ENCODE assay signal across 24 mouse cellular contexts in genomic region chr7:109096618-109097017, GRCm38 (mm10). TPM values are rescaled to one million over a fixed set of nuclear protein-coding genes. Genes with fewer than 3 reads are reported as not detected.
DNase-seq lines count a peak whose midpoint lies in the region; ATAC-seq and TF ChIP-seq lines count a peak whose summit lies in the region.
"Had no signal": no experiment of that assay in that cellular context is flagged by ENCODE, and none has a peak within 500 bp of the region (broad histone marks: within the 10 kb centered on the region; RNA-seq: fewer than 3 reads in every experiment).

No protein-coding gene starts in this region.

- peak; percentile 30 for DNase-seq in heart, adult 11 months
- DNase-seq in heart, adult 8-10 months (ENCODE audit: low spot score) = no peak
- no peak for DNase-seq in liver
- peak; percentile 2 for DNase-seq in lung, postnatal 0 days (ENCODE audit: low spot score)
- no peak for DNase-seq in lung, postnatal 25 days (ENCODE audit: low spot score)
- DNase-seq in hindbrain, embryonic 11.5 days (ENCODE audit: low spot score) = no peak
- DNase-seq: adrenal gland, adult 8-10 months; adrenal gland, postnatal 25 days; cerebellum, adult 11-12 months; cerebellum, adult 8-10 months; cerebellum, postnatal 10 days; cerebellum, postnatal 36 days; embryo, embryonic 11 days; forebrain, postnatal 0 days; gastrocnemius, adult 2 months; gastrocnemius, postnatal 14 days; heart, adult 18-20 months had no signal

- no peak overlapping the region for H3K4me2 ChIP-seq in liver, embryonic 12.5 days
- no peak overlapping the region for H3K4me2 ChIP-seq in lung, postnatal 0 days (replicated peaks; ENCODE audit: low read depth, low read length)
- H3K4me2 ChIP-seq in hindbrain, embryonic 11.5 days (replicated peaks; ENCODE audit: low read depth, low read length) = no peak overlapping the region
- H3K4me2 ChIP-seq: hindbrain, embryonic 13.5 days had no signal

- H3K9ac ChIP-seq in liver, embryonic 12.5 days = no peak overlapping the region
- H3K9ac ChIP-seq in lung, postnatal 0 days (replicated peaks; ENCODE audit: low read depth) = no peak overlapping the region
- H3K9ac ChIP-seq in hindbrain, embryonic 11.5 days (ENCODE audit: low read depth, low read length) = no peak overlapping the region
- H3K9ac ChIP-seq: forebrain, postnatal 0 days; hindbrain, embryonic 13.5 days had no signal

- WGBS in liver, embryonic 12.5 days (ENCODE audit: insufficient replicate concordance) = 59% methylated on average over 4 of the region's 4 CpGs
- 73% methylated on average over 4 of the region's 4 CpGs for WGBS in lung, postnatal 0 days
- WGBS in hindbrain, embryonic 11.5 days = 79% methylated on average over 3 of the region's 4 CpGs

- 0 out of 2 replicates have a peak overlapping the region, but pooled peaks have one; percentile 10 for H3K27ac ChIP-seq in liver, embryonic 12.5 days
- H3K27ac ChIP-seq in lung, postnatal 0 days (ENCODE audit: low read length) = no peak overlapping the region
- H3K27ac ChIP-seq in hindbrain, embryonic 11.5 days (ENCODE audit: low read depth, low read length) = no peak overlapping the region
- H3K27ac ChIP-seq: gastrocnemius, adult 2 months; heart, embryonic 10.5 days; hindbrain, embryonic 13.5 days had no signal

- no peaks in the 10 kb centered on the region; the same call in 1 of the 2 replicates for H3K27me3 ChIP-seq in liver, embryonic 12.5 days (replicated peaks)
- no peaks in the 10 kb centered on the region for H3K27me3 ChIP-seq in lung, postnatal 0 days (replicated peaks; ENCODE audit: insufficient read depth, low read length)
- H3K27me3 ChIP-seq in hindbrain, embryonic 11.5 days (ENCODE audit: control insufficient read depth, insufficient read depth, low read length) = no peaks in the 10 kb centered on the region
- H3K27me3 ChIP-seq: hindbrain, embryonic 13.5 days had no signal

- no peaks in the 10 kb centered on the region for H3K4me1 ChIP-seq in liver, embryonic 12.5 days
- no peaks in the 10 kb centered on the region for H3K4me1 ChIP-seq in lung, postnatal 0 days (ENCODE audit: insufficient read depth, low read depth, low read length)
- H3K4me1 ChIP-seq in hindbrain, embryonic 11.5 days (replicated peaks; ENCODE audit: control insufficient read depth, insufficient read depth, low read length) = no peaks in the 10 kb centered on the region
- H3K4me1 ChIP-seq: hindbrain, embryonic 13.5 days had no signal

- no peak overlapping the region for H3K4me3 ChIP-seq in liver, embryonic 12.5 days
- H3K4me3 ChIP-seq in lung, postnatal 0 days (ENCODE audit: low read depth, low read length) = no peak overlapping the region
- no peak overlapping the region for H3K4me3 ChIP-seq in hindbrain, embryonic 11.5 days (ENCODE audit: low read depth, low read length)
- H3K4me3 ChIP-seq: gastrocnemius, adult 2 months; heart, embryonic 10.5 days; hindbrain, embryonic 13.5 days had no signal

- H3K36me3 ChIP-seq in liver, embryonic 12.5 days = no peaks in the 10 kb centered on the region
- H3K36me3 ChIP-seq in lung, postnatal 0 days (ENCODE audit: insufficient read depth, low read length) = no peaks in the 10 kb centered on the region
- no peaks in the 10 kb centered on the region for H3K36me3 ChIP-seq in hindbrain, embryonic 11.5 days (ENCODE audit: control insufficient read depth, insufficient read depth, low read length)
- H3K36me3 ChIP-seq: heart, embryonic 10.5 days; hindbrain, embryonic 13.5 days had no signal

- H3K9me3 ChIP-seq in liver, embryonic 12.5 days (replicated peaks) = no peaks in the 10 kb centered on the region
- H3K9me3 ChIP-seq in lung, postnatal 0 days (ENCODE audit: low read length) = no peaks in the 10 kb centered on the region
- no peaks in the 10 kb centered on the region for H3K9me3 ChIP-seq in hindbrain, embryonic 11.5 days (ENCODE audit: control insufficient read depth, low read length)
- H3K9me3 ChIP-seq: heart, embryonic 10.5 days; hindbrain, embryonic 13.5 days had no signal

- TF ChIP-seq EP300 in lung, postnatal 0 days (IDR thresholded peaks at IDR 0.05) = no peak

- ATAC-seq in liver, embryonic 12.5 days = peak; percentile 52
- no peak for ATAC-seq in lung, postnatal 0 days
- 0 out of 2 replicates have a peak, but pooled peaks have one; percentile 28 for ATAC-seq in erythroblast, adult 5-6 weeks (replicated peaks; ENCODE audit: low FRiP score, poor library complexity, severe bottlenecking)
- ATAC-seq in hindbrain, embryonic 11.5 days (ENCODE audit: low FRiP score) = no peak
- ATAC-seq: activated CD4-positive, CD25-positive, alpha-beta regulatory T cell, adult 4 months; forebrain, embryonic 14.5 days; forebrain, postnatal 0 days; hindbrain, embryonic 16.5 days had no signal

- TF ChIP-seq CTCF in lung, postnatal 0 days (IDR thresholded peaks at IDR 0.05) = no peak

RNA-seq across cellular contexts. Expression of gene Ric3, which starts 13.5 kb away (rescaled TPM):
- total RNA-seq in heart, adult 8-10 months (2022) = 1 to 10 TPM; 2.1 to 5.0 (median 2.9) TPM
- 0.93 and 1.1 TPM in 2 replicates for polyA plus RNA-seq in liver, embryonic 12.5 days (2016; fragmentation: Nextera tagmentation; extraction: Ambion mirVana)
- polyA plus RNA-seq in lung, postnatal 0 days (2015; fragmentation: Nextera tagmentation; extraction: Ambion mirVana) = 0.58 and 0.83 TPM in 2 replicates
- not detected in 2 replicates for total RNA-seq in erythroblast, adult 5-6 weeks (2015; ENCODE audit: low replicate concordance)
- total RNA-seq in erythroblast, adult 5-6 weeks (2017; ENCODE audit: low replicate concordance) = 0.26 TPM in 1 of 2 replicates, not detected in the other
- polyA plus RNA-seq in hindbrain, embryonic 11.5 days (2014; fragmentation: Nextera tagmentation; extraction: Ambion mirVana) = 20.0 and 20.4 TPM in 2 replicates

Comparison
In these comparisons a context has a peak if more than half of its experiments do, and no peak if none do; other contexts are left out.
1. DNase-seq: peak in heart, adult 11 months (single experiment) and lung, postnatal 0 days (single experiment); none in heart, adult 8-10 months (single experiment), liver (single experiment), lung, postnatal 25 days (single experiment) and hindbrain, embryonic 11.5 days (single experiment).
2. ATAC-seq: peak in liver, embryonic 12.5 days (single experiment) and erythroblast, adult 5-6 weeks (single experiment); none in lung, postnatal 0 days (single experiment) and hindbrain, embryonic 11.5 days (single experiment).
3. RNA of gene Ric3, which starts 13.5 kb away (polyA plus RNA-seq): 20.0 to 20.4 TPM in hindbrain, embryonic 11.5 days; 0.93 to 1.1 TPM in liver, embryonic 12.5 days and 0.58 to 0.83 TPM in lung, postnatal 0 days; every median in the first group is over 10 times any median in the second.